Mouse (Mus musculus) right cerebral cortex, adult 18-20 months (tissue): ENCODE data around the gene Syne4.

Source experiments
- DNase-seq: peaks from one replicate; pipeline ENCODE4 v3.0.0; 2022; ENCODE audit warnings: mixed read lengths

The Syne4 gene

GRCm38 (mm10) chr7:30332622-30333259 lies 18.1 kb downstream of the Syne4 start:
- no peak for DNase-seq

DNA sequence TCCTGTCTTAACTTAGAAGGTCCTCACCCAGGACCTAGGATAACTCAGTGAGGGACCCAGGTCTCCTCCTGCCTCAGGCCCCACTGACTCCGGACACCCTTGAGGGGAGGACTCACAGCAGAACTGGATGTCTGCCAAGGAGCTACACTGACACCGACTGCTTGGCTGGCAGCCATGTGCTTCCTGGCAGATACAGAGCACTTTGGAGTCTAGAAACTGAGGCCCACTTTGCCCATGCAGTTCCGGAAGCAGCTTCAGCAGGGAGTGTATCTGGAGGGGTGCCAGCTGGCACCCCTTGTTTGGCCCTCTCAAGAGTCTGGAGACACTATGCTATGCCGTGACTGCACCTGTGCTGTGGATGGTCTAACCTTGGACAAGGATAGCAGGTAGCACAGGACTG lies 18.8 kb downstream of the Syne4 start:
- DNase-seq = peak; percentile 84

DNA sequence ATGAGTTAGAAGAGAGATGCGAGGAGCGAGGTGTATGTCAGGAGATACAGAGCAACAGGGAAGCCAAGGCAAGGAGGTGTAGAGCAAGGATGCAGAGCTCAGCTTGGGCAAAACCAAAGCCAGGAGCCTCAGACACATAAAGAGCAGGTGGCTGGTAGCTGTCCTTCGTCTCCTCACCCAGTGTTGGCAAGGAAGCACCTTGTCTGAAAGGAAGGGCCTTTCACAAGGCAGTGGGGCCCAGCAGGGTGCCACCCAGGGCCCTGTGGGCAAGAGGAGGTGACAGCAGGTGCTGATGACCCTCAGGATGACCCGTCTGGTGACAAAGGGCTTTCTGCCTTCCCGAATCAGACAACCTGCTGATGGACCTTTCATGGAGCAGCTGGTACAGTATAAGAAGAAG lies 20.0 kb downstream of the Syne4 start:
- DNase-seq = no peak

GRCm38 (mm10) chr7:30335688-30336087 lies 21.1 kb downstream of the Syne4 start:
- DNase-seq = no peak

DNA sequence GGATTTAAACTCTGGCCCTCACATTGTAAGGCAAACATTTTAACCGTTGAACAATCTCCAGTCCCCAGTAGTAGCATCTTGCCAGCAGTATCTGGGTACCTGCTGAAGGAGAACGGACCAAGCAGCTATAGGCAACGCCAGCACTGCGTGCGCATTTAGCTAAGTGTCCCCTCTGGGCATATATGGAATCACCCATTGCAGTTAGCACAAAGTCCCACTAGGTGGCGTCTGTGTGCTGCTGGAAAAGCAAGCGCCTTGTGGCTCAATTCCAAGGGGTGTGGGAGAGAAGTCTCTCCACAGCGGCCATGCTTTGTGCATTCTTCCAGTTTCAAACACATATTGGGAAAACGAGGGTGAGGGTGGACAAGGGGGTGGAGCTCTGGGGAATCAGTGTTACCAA lies 21.8 kb downstream of the Syne4 start:
- peak; percentile 90 for DNase-seq

DNA sequence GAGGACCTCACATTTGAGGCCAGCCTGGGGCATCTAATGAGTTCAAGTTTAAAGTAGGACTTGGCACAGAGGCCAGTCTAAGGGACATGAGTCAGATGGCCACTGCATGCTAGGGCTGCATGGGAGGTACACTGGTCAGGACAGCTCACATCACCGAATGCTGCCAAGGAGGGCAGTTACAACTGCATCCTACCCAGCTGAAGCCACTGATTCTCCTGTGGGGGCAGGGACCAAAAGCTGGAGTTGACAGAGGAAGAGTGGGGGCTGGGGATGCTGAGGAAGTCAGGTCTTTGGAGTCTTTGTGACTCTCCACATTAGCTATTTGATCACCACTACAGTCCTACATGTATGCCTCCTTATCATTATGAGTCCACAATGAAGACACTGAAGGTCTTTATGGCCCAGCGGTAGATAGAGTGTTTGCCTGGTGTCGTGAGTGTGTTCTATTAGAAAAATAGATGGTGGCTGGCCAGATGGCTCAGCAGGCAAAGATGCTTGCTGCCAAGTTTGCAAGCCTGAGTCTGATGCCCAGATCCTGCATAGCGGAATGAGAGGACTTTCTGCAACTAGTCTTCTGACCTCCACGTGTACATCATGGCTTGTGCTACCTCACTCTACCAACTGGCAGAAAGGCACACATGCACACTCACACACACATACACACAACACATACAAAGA lies 25.0 kb downstream of the Syne4 start:
- DNase-seq = no peak

DNA sequence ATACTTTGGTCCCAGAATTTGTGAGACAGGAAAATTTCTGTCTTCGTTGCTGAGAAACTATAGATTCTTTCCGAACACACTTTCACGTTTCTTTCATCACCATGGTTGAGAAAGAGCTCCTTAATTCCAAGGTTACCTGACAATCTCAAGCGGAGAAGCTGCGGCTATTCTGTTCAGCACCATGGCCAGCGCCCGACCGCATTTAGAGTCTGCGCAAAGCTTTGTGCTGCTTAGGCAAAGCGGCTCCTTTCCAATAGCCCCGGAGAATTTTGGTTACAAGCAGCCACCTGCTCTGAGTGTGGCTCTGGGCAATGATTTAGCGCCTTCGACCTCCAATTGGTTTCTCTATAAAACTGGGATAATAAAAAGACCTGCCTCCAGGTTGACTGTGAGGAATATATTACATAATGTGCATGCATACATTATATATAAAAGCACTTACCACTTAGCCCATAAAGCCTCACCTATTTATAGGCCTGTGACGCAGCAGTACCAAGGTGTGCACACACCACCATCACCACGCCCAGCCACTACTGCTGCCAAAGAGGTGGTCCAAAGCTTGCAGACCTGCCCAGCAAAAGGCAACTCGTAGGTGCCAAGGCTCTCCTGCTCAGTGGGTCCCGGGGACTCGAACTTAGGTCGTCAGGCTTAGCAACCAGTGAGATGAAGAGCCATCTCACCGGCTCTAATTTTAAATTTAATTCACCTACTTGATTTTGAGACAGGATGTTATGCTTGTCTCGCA lies 32.2 kb downstream of the Syne4 start:
- no peak for DNase-seq

DNA sequence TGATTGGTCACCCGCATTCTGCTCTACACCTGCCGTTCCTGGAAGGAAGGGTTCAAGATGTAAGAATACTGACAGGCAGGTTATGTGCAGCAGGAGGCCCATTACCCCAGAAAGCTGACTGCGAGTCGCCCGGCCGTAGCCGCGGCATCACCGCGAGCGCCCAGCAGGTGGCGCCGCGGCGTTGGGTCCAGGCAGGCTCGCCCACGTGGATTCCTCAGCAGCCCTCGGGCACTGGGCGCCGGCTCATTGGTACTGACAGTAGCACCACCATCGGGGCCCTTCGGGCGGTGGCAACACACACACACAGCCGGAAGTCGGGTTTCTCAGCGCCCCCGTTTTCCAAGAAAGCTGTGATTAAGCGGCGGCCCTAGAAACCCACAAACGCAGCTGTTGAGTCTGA lies 33.2 kb downstream of the Syne4 start:
- peak; percentile 90 for DNase-seq

DNA sequence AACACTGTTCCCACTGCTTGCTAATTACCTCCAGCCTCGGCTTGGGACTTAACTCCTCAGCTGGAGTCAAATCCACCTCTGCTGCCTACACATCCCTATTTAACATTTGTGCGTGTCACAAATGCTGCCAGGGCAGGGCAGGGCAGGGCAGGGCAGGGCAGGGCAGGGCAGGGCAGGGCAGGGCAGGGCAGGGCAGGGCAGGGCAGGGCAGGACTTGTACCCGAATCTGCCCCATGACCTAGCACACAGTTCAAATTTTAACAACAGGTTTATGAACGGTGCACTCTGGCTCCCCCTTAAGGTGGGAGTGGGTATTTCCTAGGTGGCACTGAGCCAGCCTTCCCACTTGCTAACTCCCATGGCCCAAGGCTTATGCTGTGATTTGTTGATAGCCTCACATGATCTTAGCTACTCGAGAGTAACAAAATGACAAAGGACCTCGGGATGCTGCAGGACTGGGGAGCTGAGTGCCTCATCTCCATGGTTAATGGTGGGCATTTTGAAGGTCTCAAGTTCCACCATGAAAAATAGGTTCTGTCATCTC lies 38.7 kb downstream of the Syne4 start:
- DNase-seq = peak; percentile 62

GRCm38 (mm10) chr7:30354059-30354458 lies 39.5 kb downstream of the Syne4 start:
- DNase-seq = no peak

DNA sequence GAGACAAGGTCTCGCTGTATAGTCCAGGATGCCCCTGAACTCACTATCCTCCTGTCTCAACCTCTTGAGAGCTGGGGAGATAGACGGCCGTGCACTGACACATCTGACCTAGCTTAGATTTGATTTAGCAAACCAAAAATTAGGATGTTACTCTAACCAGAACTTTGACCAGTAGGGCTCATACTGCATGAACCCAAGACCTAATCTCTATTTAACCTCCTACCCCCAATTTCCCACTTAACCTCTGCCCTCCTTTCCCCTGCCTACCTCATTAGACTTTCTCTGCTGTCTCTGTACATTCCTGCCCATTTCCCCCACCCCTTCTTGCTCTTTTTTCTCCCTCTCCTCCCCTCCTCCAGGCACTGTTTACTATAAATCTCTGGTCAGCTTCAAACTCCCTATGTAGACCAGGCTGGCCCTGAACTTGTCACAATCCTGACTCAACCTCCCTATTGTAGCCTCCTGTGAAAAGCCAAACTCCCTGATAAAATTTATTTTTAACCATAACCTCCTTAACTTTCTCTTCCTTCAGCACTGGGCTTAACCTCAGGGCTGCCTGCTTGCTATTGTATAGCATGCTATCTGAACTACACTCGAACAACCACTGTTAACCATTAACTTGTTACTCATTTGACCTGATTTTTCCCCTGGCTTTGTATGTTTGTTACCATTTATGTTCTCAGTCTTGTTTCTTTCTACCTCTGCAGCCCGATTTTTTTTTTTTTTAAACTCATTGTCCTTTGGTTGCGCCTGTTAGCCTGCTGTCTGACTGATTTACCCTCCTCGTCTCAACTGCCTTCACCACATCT lies 44.0 kb downstream of the Syne4 start:
- DNase-seq = no peak

- no peak for DNase-seq
Measured at GRCm38 (mm10) chr7:30359276-30359865, 44.8 kb downstream of the Syne4 start.

- no peak for DNase-seq
Measured at GRCm38 (mm10) chr7:30360028-30360427, 45.4 kb downstream of the Syne4 start.

DNA sequence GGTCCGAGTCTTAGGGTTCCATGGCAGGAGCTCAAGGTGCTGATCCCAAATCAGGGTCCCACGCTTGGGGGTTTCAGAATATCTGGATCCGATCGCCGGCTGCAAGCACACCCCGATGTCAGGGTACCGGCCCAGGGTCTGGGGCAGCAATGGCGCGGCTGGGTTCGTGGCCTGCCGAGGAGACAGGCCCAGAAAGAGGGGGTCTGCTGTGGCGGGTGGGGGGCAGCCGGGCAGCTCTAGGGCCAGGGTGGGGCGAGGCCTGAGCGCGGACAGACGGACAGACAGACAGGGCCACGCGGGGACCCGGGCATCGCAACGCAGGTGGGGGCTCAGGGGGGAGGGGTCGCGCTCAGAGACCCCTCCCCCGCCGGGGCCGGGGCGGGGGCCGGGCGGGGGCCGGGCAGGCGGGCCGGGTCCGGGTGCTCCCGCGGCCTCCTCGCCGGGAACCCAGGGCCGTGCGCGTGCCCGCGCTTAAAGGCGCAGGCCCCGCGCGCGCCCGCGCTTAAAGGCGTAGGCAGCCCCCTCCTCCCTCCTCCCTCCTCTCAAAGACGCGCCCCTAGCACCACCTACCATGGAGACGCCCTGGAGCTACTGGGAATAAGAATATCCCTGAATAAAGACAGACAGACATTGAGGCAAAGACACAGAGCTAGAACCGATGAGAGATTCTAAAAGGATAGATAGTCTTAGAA lies 48.2 kb downstream of the Syne4 start, which contains the start of gene Lrfn3:
Lrfn3 (minus strand) TSS at position 121 of the 692 bp plus-strand sequence.
- DNase-seq = peak; percentile 80

DNA sequence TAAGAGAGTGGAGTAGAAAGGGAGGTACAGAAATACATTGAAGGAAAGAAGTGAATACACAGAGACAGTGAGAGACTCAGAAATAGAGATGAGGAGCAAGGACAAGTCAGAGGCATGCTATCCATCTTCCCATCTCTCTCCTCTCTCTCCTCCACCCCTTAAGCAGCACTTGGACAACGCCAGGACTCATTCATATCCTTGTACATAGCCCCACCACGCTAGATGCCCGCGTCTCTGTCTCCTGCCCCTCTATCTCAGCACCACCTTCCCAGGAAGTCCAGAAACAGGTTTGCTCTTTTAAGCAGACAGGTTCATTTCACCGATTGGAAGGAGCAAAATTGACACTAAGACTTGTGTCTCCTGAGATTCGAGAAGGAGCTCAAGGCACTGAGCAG lies 48.7 kb downstream of the Syne4 start:
- DNase-seq = no peak

GRCm38 (mm10) chr7:30367466-30367865 lies 52.9 kb downstream of the Syne4 start:
- DNase-seq = no peak
